Mouse (Mus musculus): Measurements from ENCODE around the gene Arid3a. TPM values are rescaled to one million over a fixed set of nuclear protein-coding genes. Genes with fewer than 3 reads are reported as not detected.
"Not testable (repeated sequence)": the region's sequence is repeated elsewhere in the genome, so short reads cannot be mapped to it uniquely, and the experiment has no call there.

Arid3a gene
- polyA plus RNA-seq, 1 experiment from 2014 or later, result 7.0 TPM

- not testable (repeated sequence) for H3K9ac ChIP-seq (ENCODE audit: low read length); H3K27ac ChIP-seq (ENCODE audit: low read depth, low read length); H3K36me3 ChIP-seq (ENCODE audit: control insufficient read depth, insufficient read depth, low read length); H3K27me3 ChIP-seq (ENCODE audit: control insufficient read depth, insufficient read depth, low read length); H3K9me3 ChIP-seq (ENCODE audit: control insufficient read depth, low read length); H3K4me3 ChIP-seq (ENCODE audit: low read depth, low read length); DNase-seq (ENCODE audit: low spot score); H3K4me1 ChIP-seq (ENCODE audit: control insufficient read depth, insufficient read depth, low read length); H3K4me2 ChIP-seq (ENCODE audit: low read depth); ATAC-seq (ENCODE audit: insufficient read depth, low FRiP score, low TSS enrichment)
- 67% methylated on average over 2 of the region's 3 CpGs for WGBS
Measured at GRCm38 (mm10) chr10:79884938-79885337, 41.9 kb upstream of the Arid3a start.

- Histone ChIP-seq H3K4me3 (ENCODE audit: low read depth, low read length) (no peak within 1 kb of the TSS), H3K36me3 (ENCODE audit: control insufficient read depth, insufficient read depth, low read length) (no peaks in the 10 kb centered on the region), H3K9ac (ENCODE audit: low read length) (no peak within 1 kb of the TSS), H3K4me1 (ENCODE audit: control insufficient read depth, insufficient read depth, low read length) (peaks cover 3% of the 10 kb centered on the region; the same call in 1 of the 2 replicates), H3K4me2 (ENCODE audit: low read depth) (no peak within 1 kb of the TSS), H3K9me3 (ENCODE audit: control insufficient read depth, low read length) (no peaks in the 10 kb centered on the region), H3K27ac (ENCODE audit: low read depth, low read length) (no peak within 1 kb of the TSS), H3K27me3 (ENCODE audit: control insufficient read depth, insufficient read depth, low read length) (peaks cover 9% of the 10 kb centered on the region; the same call in 1 of the 2 replicates)
- 89% methylated on average over 6 of the region's 6 CpGs for WGBS
- ATAC-seq (ENCODE audit: insufficient read depth, low FRiP score, low TSS enrichment) (no peak), DNase-seq (ENCODE audit: low spot score) (no peak)
Measured at GRCm38 (mm10) chr10:79886054-79886453, 40.8 kb upstream of the Arid3a start, which contains the start of gene Elane. TSS of gene Elane (plus strand) at chr10:79886247.

DNA sequence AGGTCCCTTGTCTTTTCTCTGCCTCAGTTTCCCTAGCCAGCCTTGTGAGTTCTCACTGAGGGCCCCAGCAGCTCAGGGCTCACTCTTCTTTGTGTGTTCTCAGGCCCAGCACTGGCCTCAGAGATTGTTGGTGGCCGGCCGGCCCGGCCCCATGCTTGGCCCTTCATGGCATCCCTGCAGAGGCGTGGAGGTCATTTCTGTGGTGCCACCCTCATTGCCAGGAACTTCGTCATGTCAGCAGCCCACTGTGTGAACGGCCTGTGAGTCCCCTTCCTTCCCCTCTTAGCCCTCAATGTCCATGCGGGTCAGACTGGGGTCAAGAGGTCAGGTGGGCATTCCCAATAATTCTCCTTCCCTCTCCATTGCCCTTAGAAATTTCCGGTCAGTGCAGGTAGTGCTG lies 40.2 kb upstream of the Arid3a start:
- Histone ChIP-seq H3K27ac (ENCODE audit: low read depth, low read length) (no peak overlapping the region), H3K27me3 (ENCODE audit: control insufficient read depth, insufficient read depth, low read length) (peaks cover 9% of the 10 kb centered on the region; the same call in 1 of the 2 replicates), H3K9ac (ENCODE audit: low read length) (no peak overlapping the region), H3K4me2 (ENCODE audit: low read depth) (no peak overlapping the region), H3K4me3 (ENCODE audit: low read depth, low read length) (no peak overlapping the region), H3K36me3 (ENCODE audit: control insufficient read depth, insufficient read depth, low read length) (no peaks in the 10 kb centered on the region), H3K9me3 (ENCODE audit: control insufficient read depth, low read length) (no peaks in the 10 kb centered on the region), H3K4me1 (ENCODE audit: control insufficient read depth, insufficient read depth, low read length) (peaks cover 3% of the 10 kb centered on the region; the same call in 1 of the 2 replicates)
- WGBS, result 76% methylated on average over 8 of the region's 8 CpGs
- DNase-seq (ENCODE audit: low spot score) (no peak), ATAC-seq (ENCODE audit: insufficient read depth, low FRiP score, low TSS enrichment) (no peak)

- Histone ChIP-seq H3K9ac (ENCODE audit: low read length) (no peak overlapping the region), H3K36me3 (ENCODE audit: control insufficient read depth, insufficient read depth, low read length) (no peaks in the 10 kb centered on the region; the same call in 1 of the 2 replicates), H3K4me2 (ENCODE audit: low read depth) (no peak overlapping the region), H3K9me3 (ENCODE audit: control insufficient read depth, low read length) (no peaks in the 10 kb centered on the region), H3K27ac (ENCODE audit: low read depth, low read length) (no peak overlapping the region), H3K4me3 (ENCODE audit: low read depth, low read length) (no peak overlapping the region), H3K27me3 (ENCODE audit: control insufficient read depth, insufficient read depth, low read length) (no peaks in the 10 kb centered on the region), H3K4me1 (ENCODE audit: control insufficient read depth, insufficient read depth, low read length) (no peaks in the 10 kb centered on the region)
- DNase-seq (ENCODE audit: low spot score), result no peak
- WGBS, result 90% methylated on average over 2 of the region's 2 CpGs
- no peak for ATAC-seq (ENCODE audit: insufficient read depth, low FRiP score, low TSS enrichment)
Measured at GRCm38 (mm10) chr10:79889386-79889785, 37.5 kb upstream of the Arid3a start.

- Histone ChIP-seq H3K4me3 (ENCODE audit: low read depth, low read length) (no peak within 1 kb of the TSS), H3K27ac (ENCODE audit: low read depth, low read length) (no peak within 1 kb of the TSS), H3K36me3 (ENCODE audit: control insufficient read depth, insufficient read depth, low read length) (peaks cover under 1% of the 10 kb centered on the region), H3K9me3 (ENCODE audit: control insufficient read depth, low read length) (no peaks in the 10 kb centered on the region), H3K4me1 (ENCODE audit: control insufficient read depth, insufficient read depth, low read length) (no peaks in the 10 kb centered on the region), H3K9ac (ENCODE audit: low read length) (no peak within 1 kb of the TSS), H3K4me2 (ENCODE audit: low read depth) (no peak within 1 kb of the TSS), H3K27me3 (ENCODE audit: control insufficient read depth, insufficient read depth, low read length) (no peaks in the 10 kb centered on the region)
- DNase-seq (ENCODE audit: low spot score) (no peak), ATAC-seq (ENCODE audit: insufficient read depth, low FRiP score, low TSS enrichment) (no peak)
- WGBS, result 35% methylated on average over 5 of the region's 5 CpGs
Measured at GRCm38 (mm10) chr10:79890670-79891069, 36.2 kb upstream of the Arid3a start, which contains the start of gene Cfd. TSS of gene Cfd (plus strand) at chr10:79890853.

- not testable (repeated sequence) for H3K4me2 ChIP-seq (ENCODE audit: low read depth); H3K4me3 ChIP-seq (ENCODE audit: low read depth, low read length); H3K9me3 ChIP-seq (ENCODE audit: control insufficient read depth, low read length); H3K36me3 ChIP-seq (ENCODE audit: control insufficient read depth, insufficient read depth, low read length); H3K4me1 ChIP-seq (ENCODE audit: control insufficient read depth, insufficient read depth, low read length); H3K27ac ChIP-seq (ENCODE audit: low read depth, low read length); H3K27me3 ChIP-seq (ENCODE audit: control insufficient read depth, insufficient read depth, low read length); H3K9ac ChIP-seq (ENCODE audit: low read length)
- DNase-seq (ENCODE audit: low spot score), result peak; percentile 85
- WGBS, result 45% methylated on average over 22 of the region's 22 CpGs
- ATAC-seq (ENCODE audit: insufficient read depth, low FRiP score, low TSS enrichment), result peak; percentile 33; the same call in 1 of the 2 replicates
Measured at GRCm38 (mm10) chr10:79892451-79893118, 34.3 kb upstream of the Arid3a start.

DNA sequence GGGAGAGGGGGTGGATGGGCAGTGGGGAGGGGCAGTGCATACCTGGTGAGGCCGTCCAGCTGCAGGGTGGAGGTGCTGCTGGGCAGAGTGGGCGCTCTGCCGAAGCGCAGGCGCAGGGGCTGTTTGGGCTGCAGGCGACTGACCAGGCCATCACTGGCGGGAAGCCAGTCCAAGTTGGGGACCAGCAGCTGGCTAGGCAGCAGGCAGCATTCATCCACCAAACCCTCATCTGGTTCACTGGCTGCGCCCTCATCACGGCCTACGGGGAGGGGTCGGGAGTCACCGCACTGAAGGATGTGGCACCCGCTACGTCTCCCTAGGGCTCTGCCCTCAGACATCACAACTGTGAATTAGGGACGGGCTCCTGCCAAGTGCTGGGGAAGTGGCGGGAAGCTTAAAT lies 30.5 kb upstream of the Arid3a start:
- Histone ChIP-seq H3K27ac (ENCODE audit: low read depth, low read length) (no peak overlapping the region), H3K27me3 (ENCODE audit: control insufficient read depth, insufficient read depth, low read length) (0 out of 2 replicates have a peak, but pooled peaks cover 2% of the 10 kb centered on the region), H3K36me3 (ENCODE audit: control insufficient read depth, insufficient read depth, low read length) (peaks cover 8% of the 10 kb centered on the region), H3K4me2 (ENCODE audit: low read depth) (no peak overlapping the region), H3K9ac (ENCODE audit: low read length) (no peak overlapping the region), H3K4me1 (ENCODE audit: control insufficient read depth, insufficient read depth, low read length) (peaks cover 4% of the 10 kb centered on the region; the same call in 1 of the 2 replicates), H3K4me3 (ENCODE audit: low read depth, low read length) (no peak overlapping the region), H3K9me3 (ENCODE audit: control insufficient read depth, low read length) (no peaks in the 10 kb centered on the region)
- no peak for DNase-seq (ENCODE audit: low spot score)
- no peak for ATAC-seq (ENCODE audit: insufficient read depth, low FRiP score, low TSS enrichment)
- 92% methylated on average over 16 of the region's 16 CpGs for WGBS

DNA sequence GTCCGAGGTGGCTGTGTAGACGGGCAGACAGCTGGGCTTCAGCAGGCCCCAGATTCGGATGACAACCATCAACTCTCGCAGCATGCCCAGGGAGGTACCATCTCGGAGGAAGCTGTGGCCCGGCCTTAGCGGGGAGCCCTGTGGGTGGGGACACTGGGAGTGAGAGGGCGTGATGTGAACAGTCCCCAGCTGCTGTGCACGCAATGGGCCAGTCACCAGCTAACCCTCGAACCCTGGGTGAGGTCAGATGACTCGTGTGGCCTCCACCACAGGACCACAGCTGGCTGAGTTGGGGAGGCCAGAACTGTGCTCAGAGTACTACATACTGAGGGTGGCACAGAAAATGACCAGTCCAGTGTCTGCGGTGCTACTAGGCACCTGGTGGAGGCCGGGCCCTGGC lies 30.0 kb upstream of the Arid3a start:
- DNase-seq (ENCODE audit: low spot score), result no peak
- 0 out of 2 replicates have a peak, but pooled peaks cover 2% of the 10 kb centered on the region for H3K27me3 ChIP-seq (ENCODE audit: control insufficient read depth, insufficient read depth, low read length)

More for the DNA sequence above, 30.0 kb upstream of the Arid3a start:
- ATAC-seq (ENCODE audit: insufficient read depth, low FRiP score, low TSS enrichment), result no peak
- H3K36me3 ChIP-seq (ENCODE audit: control insufficient read depth, insufficient read depth, low read length), result peaks cover 8% of the 10 kb centered on the region
- 84% methylated on average over 13 of the region's 13 CpGs for WGBS
- peaks cover 4% of the 10 kb centered on the region; the same call in 1 of the 2 replicates for H3K4me1 ChIP-seq (ENCODE audit: control insufficient read depth, insufficient read depth, low read length)
- H3K27ac ChIP-seq (ENCODE audit: low read depth, low read length), result no peak overlapping the region
- H3K4me3 ChIP-seq (ENCODE audit: low read depth, low read length), result no peak overlapping the region
- H3K4me2 ChIP-seq (ENCODE audit: low read depth), result no peak overlapping the region
- no peaks in the 10 kb centered on the region for H3K9me3 ChIP-seq (ENCODE audit: control insufficient read depth, low read length)
- no peak overlapping the region for H3K9ac ChIP-seq (ENCODE audit: low read length)

Measured in neural tube, embryonic 11.5 days (tissue).